Mouse (Mus musculus): ENCODE data around the gene E330021D16Rik.

- TF ChIP-seq CTCF (IDR thresholded peaks at IDR 0.05; ENCODE audit: extremely low read depth, insufficient read length, insufficient replicate concordance, low read depth, low read length), result no peak
- TF ChIP-seq POLR2A (IDR thresholded peaks at IDR 0.05; ENCODE audit: low read depth, low read length), result no peak
Observed at GRCm38 (mm10) chr6:136452623-136453022, 37.3 kb upstream of the E330021D16Rik start.
